Mouse (Mus musculus): ENCODE measurements at regions not wholly inside any gene's neighbourhood (a gene's known extent, or its start where the extent isn't known, plus 50 kb on each side); places are given as distances from the start of the nearest gene placed in this dataset.
"Not testable (repeated sequence)": the region's sequence is repeated elsewhere in the genome, so short reads cannot be mapped to it uniquely, and the experiment has no call there.

DNA sequence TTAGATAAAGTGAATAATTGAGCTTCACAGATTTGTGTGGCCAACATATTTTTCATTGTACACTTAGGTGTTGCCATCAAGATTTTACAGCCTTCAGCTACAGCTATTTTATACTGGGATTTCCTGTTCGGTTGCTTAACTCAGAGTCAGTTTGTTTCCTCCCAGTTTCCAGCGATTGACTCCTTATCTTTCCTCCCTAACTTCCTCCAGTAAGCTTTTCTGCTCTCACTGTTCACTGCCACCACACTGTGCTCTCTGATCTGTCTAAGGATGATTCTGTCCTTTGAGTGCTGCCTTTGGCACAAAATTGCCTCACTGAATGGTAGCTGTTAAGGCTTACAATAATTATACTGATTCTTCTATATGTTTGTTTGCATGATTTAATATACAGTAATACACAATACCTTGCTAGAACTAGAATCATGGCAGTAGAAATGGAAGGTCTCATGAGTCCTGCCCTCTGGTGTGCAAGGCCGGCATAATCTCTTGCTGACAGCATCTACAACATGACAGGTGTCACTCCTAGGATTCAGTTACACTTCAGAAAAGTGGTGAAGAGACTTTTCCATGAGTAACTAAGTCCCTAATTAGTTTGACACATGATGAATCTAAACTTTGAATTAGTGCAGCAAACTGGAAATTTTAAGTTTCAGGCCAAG is 558.0 kb upstream of the Olfr1507 start:
- TF ChIP-seq CTCF, EP300 (IDR thresholded peaks at IDR 0.05): not testable (repeated sequence)

Measured in lung, postnatal 0 days (tissue).